Mouse (Mus musculus) olfactory bulb, adult 2 months (tissue): ENCODE measurements at regions not wholly inside any gene's neighbourhood (a gene's known extent, or its start where the extent isn't known, plus 50 kb on each side); places are given as distances from the start of the nearest gene placed in this dataset.

ENCODE experiments used
- CTCF ChIP-seq: fragments of 200-500 bp; IDR thresholded peaks from 2 replicates; pipeline ENCODE4 v1.5.1; 2012; ENCODE audit warnings: low read depth, mild to moderate bottlenecking, low read length, moderate library complexity; ENCODE audit not compliant: insufficient read depth
- POLR2A ChIP-seq: fragments of 200-500 bp; IDR thresholded peaks from 2 replicates; pipeline ENCODE4 v1.6.1; 2012; ENCODE audit warnings: mild to moderate bottlenecking, low read depth, low read length, moderate library complexity; ENCODE audit not compliant: insufficient read depth

DNA sequence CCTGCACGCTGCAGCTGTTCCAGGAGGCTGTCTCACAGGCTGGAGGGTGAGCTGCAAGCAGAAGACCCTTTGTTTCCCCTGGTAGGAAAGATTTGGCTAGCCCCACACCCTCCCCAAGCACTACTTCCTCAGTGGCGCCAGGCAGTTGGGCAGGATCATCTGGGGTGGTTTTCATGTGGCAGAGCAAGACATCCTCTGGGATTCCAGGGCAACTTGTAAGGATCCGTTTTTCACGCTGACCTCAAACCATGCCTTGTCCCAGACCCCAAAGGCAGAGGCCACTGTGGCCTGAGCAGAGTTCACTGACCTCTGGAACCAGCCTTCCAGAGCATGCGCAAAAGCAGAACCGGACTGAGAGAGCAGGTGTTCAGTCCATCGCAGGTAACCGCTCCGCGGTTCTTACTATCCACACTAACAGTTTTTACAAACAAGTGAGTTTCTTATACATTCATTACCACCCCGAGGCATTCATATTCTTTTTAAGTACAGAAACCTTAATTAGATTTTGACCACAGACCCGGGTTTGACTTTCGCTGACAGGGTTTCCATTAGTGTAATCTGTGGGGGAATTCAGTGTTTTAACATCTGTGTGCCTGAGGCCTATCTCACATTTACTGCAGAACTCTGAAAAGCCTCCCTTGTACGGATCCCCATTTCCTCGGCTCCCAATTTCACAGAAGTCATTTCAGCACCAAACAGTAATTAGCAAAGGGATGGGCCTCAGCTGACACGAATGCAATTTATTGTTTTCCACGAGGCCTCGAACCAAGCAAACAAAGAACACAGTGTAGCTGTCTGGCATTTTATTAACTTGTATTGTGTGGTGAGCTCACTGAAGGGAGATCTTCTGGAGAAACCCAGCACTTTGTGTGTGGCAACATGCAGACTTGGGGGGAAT lies 172.9 kb upstream of the Lmo4 start:
- TF ChIP-seq POLR2A (no peak), CTCF (no peak)
